Mouse (Mus musculus) CH12.LX (cell line): ENCODE measurements at regions not wholly inside any gene's neighbourhood (a gene's known extent, or its start where the extent isn't known, plus 50 kb on each side); places are given as distances from the start of the nearest gene placed in this dataset.

Source experiments
- DNase-seq: peaks from one replicate; pipeline ENCODE4 v3.0.0-alpha.2; 2013; ENCODE audit errors: extremely low read depth
- H3K27ac ChIP-seq: 2 replicates; pipeline ENCODE4 v1.5.1; 2012; ENCODE audit warnings: low read depth, mild to moderate bottlenecking, control low read depth, moderate library complexity; ENCODE audit not compliant: insufficient read depth
- H3K27me3 ChIP-seq: replicated peaks from 2 replicates; pipeline ENCODE3; 2012; ENCODE audit warnings: inconsistent platforms
- H3K36me3 ChIP-seq, 2 experiments: replicated peaks in 1 of 2; 2 replicates each; pipeline versions ENCODE3 to v1.6.1; 2012; ENCODE audit warnings: inconsistent platforms in 1 of 2, low read length in 1 of 2, mild to moderate bottlenecking in 1 of 2, mixed read lengths in 1 of 2, moderate library complexity in 1 of 2; ENCODE audit not compliant: control insufficient read depth in 1 of 2, insufficient read depth in 1 of 2
- H3K4me1 ChIP-seq, 2 experiments: 2 replicates each; pipeline ENCODE4 v1.6.1; 2012; ENCODE audit warnings: inconsistent platforms in 1 of 2, moderate library complexity in 1 of 2; ENCODE audit not compliant: insufficient read depth in 2 of 2, control insufficient read depth in 1 of 2
- H3K4me2 ChIP-seq: 2 replicates; pipeline ENCODE4 v1.6.1; 2012; ENCODE audit warnings: low read depth, mild to moderate bottlenecking, control low read depth; ENCODE audit not compliant: poor library complexity, insufficient read depth, severe bottlenecking
- H3K4me3 ChIP-seq, 3 experiments: fragments of 150-350 bp in 1 of 3; sonication (generic) in 1 of 3; replicated peaks in 1 of 3; 2 replicates each; pipeline versions ENCODE3 to v1.5.1; 2011 to 2012; ENCODE audit warnings: low read depth in 2 of 3, low read length in 2 of 3, mild to moderate bottlenecking in 2 of 3, moderate library complexity in 2 of 3, control low read depth in 1 of 3, improper control_type of control experiment in 1 of 3, inconsistent platforms in 1 of 3, mixed read lengths in 1 of 3; ENCODE audit not compliant: poor library complexity in 1 of 3
- H3K79me2 ChIP-seq: replicated peaks from 2 replicates; pipeline ENCODE4 v1.6.1; 2012; ENCODE audit warnings: mild to moderate bottlenecking, moderate library complexity; ENCODE audit not compliant: control insufficient read depth, poor library complexity, insufficient read depth, severe bottlenecking; ENCODE audit errors: extremely low read depth
- H3K9ac ChIP-seq: 2 replicates; pipeline ENCODE4 v1.6.1; 2012; ENCODE audit warnings: low read depth, mild to moderate bottlenecking, control low read depth, moderate library complexity; ENCODE audit not compliant: insufficient read depth
- H3K9me3 ChIP-seq: replicated peaks from 2 replicates; pipeline ENCODE3; 2012; ENCODE audit warnings: low read length, inconsistent platforms, mixed read lengths
- CHD1 ChIP-seq: IDR thresholded peaks from 2 replicates; pipeline ENCODE4 v1.6.1; 2012; ENCODE audit warnings: low read depth, low read length, improper control_type of control experiment, inconsistent platforms
- E2F4 ChIP-seq: IDR thresholded peaks from 2 replicates; pipeline ENCODE4 v1.6.1; 2011; ENCODE audit warnings: low read depth, low read length, improper control_type of control experiment; ENCODE audit not compliant: insufficient replicate concordance
- ELF1 ChIP-seq: IDR thresholded peaks from 2 replicates; pipeline ENCODE4 v1.6.1; 2014; ENCODE audit warnings: low read depth, mild to moderate bottlenecking, inconsistent platforms, low read length, improper control_type of control experiment
- IRF4 ChIP-seq: IDR thresholded peaks from 2 replicates; pipeline ENCODE4 v1.6.1; 2014; ENCODE audit warnings: low read depth, mild to moderate bottlenecking, inconsistent platforms, low read length, improper control_type of control experiment
- JUN ChIP-seq: IDR thresholded peaks from 2 replicates; pipeline ENCODE4 v1.6.1; 2011; ENCODE audit warnings: low read depth, mild to moderate bottlenecking, low read length, improper control_type of control experiment, moderate library complexity; ENCODE audit not compliant: insufficient read depth
- JUND ChIP-seq: conservative IDR thresholded peaks from 2 replicates; pipeline ENCODE4 v1.6.1; 2011; ENCODE audit warnings: low read depth, low read length, improper control_type of control experiment
- KAT2A ChIP-seq: IDR thresholded peaks from 2 replicates; pipeline ENCODE4 v1.6.1; 2012; ENCODE audit warnings: low read length, improper control_type of control experiment, inconsistent platforms; ENCODE audit not compliant: insufficient replicate concordance
- MAFK ChIP-seq: IDR thresholded peaks from 2 replicates; pipeline ENCODE4 v1.6.1; 2011; ENCODE audit warnings: low read length, improper control_type of control experiment; ENCODE audit not compliant: insufficient replicate concordance
- MAZ ChIP-seq: IDR thresholded peaks from 2 replicates; pipeline ENCODE4 v1.6.1; 2012; ENCODE audit warnings: low read depth, mild to moderate bottlenecking, inconsistent platforms, low read length, improper control_type of control experiment, moderate library complexity
- NELFE ChIP-seq: IDR thresholded peaks from 2 replicates; pipeline ENCODE4 v1.6.1; 2011; ENCODE audit warnings: low read depth, low read length, improper control_type of control experiment
- NRF1 ChIP-seq: IDR thresholded peaks from 2 replicates; pipeline ENCODE4 v1.6.1; 2014; ENCODE audit warnings: low read depth, mild to moderate bottlenecking, inconsistent platforms, low read length, improper control_type of control experiment, moderate library complexity
- RAD21 ChIP-seq: IDR thresholded peaks from 2 replicates; pipeline ENCODE4 v1.6.1; 2011; ENCODE audit warnings: low read depth, mild to moderate bottlenecking, low read length, improper control_type of control experiment, moderate library complexity
- TBP ChIP-seq: conservative IDR thresholded peaks from 2 replicates; pipeline ENCODE4 v1.6.1; 2011; ENCODE audit warnings: low read depth, low read length, improper control_type of control experiment
- USF1 ChIP-seq: IDR thresholded peaks from 2 replicates; pipeline ENCODE4 v1.6.1; 2014; ENCODE audit warnings: low read depth, mild to moderate bottlenecking, inconsistent platforms, low read length, improper control_type of control experiment
- ZC3H11A ChIP-seq: IDR thresholded peaks from 2 replicates; pipeline ENCODE4 v1.6.1; 2012; ENCODE audit warnings: low read depth, mild to moderate bottlenecking, inconsistent platforms, low read length, improper control_type of control experiment
- ZKSCAN1 ChIP-seq: IDR thresholded peaks from 2 replicates; pipeline ENCODE4 v1.6.1; 2012; ENCODE audit warnings: low read depth, inconsistent platforms, low read length, improper control_type of control experiment, borderline replicate concordance
- ZMIZ1 ChIP-seq: IDR thresholded peaks from 2 replicates; pipeline ENCODE4 v1.6.1; 2012; ENCODE audit warnings: low read depth, mild to moderate bottlenecking, inconsistent platforms, low read length, improper control_type of control experiment
- dilution Hi-C: fragments of 300-500 bp; cut with MboI; formaldehyde crosslinking; loops from 2 replicates; pipeline ENCODE4 v1.14.3; 2020; ENCODE audit warnings: low sequenced_read_pairs; ENCODE audit not compliant: extremely low pct_unique_long_range_greater_than_20kb, extremely low pct_ligation_motif_present
- in situ Hi-C: fragments of 300-500 bp; cut with MboI; formaldehyde crosslinking; loops from 3 replicates; pipeline ENCODE4 v1.14.3; 2019; ENCODE audit warnings: low sequenced_read_pairs, low pct_ligation_motif_present, low pct_unique_long_range_greater_than_20kb, mixed read lengths

- Histone ChIP-seq H3K79me2 (no peaks in the 10 kb centered on the region), H3K9ac (no peak overlapping the region), H3K4me2 (no peak overlapping the region), H3K4me3 (no peak overlapping the region), H3K9me3 (peaks cover 7% of the 10 kb centered on the region)
- in situ Hi-C loops: no loop called here
- DNase-seq: no peak
- dilution Hi-C loops: no loop called here
- no peak for TF ChIP-seq JUND
- TF ChIP-seq ZMIZ1: no peak
- no peak for TF ChIP-seq USF1
- no peak for TF ChIP-seq NELFE
- TF ChIP-seq MAZ: no peak
- TF ChIP-seq MAFK: no peak
- TF ChIP-seq JUN: no peak
- no peak for TF ChIP-seq ZC3H11A
- TF ChIP-seq ZKSCAN1: no peak
- TF ChIP-seq ELF1: no peak
- no peak for TF ChIP-seq IRF4
- TF ChIP-seq CHD1: no peak
- TF ChIP-seq, all 38 proteins: peak for 0
- no peaks in the 10 kb centered on the region for H3K4me1 ChIP-seq
- H3K27me3 ChIP-seq: no peaks in the 10 kb centered on the region
- no peak overlapping the region for H3K27ac ChIP-seq
- no peaks in the 10 kb centered on the region for H3K36me3 ChIP-seq
These were observed 422.1 kb upstream of the Prickle1 start for GRCm38 (mm10) chr15:94017814-94018213.

- Histone ChIP-seq H3K9ac (no peak overlapping the region), H3K27ac (no peak overlapping the region), H3K4me2 (no peak overlapping the region), H3K4me3 (no peak overlapping the region), H3K4me1 (no peaks in the 10 kb centered on the region), H3K36me3 (no peaks in the 10 kb centered on the region), H3K9me3 (peaks cover 13% of the 10 kb centered on the region), H3K27me3 (no peaks in the 10 kb centered on the region), H3K79me2 (no peaks in the 10 kb centered on the region)
- DNase-seq: no peak
- TF ChIP-seq RAD21 (no peak), KAT2A (no peak), USF1 (no peak), TBP (no peak), NRF1 (no peak), E2F4 (no peak)
- in situ Hi-C loops (no loop called here), dilution Hi-C loops (no loop called here)
These were observed 415.8 kb upstream of the Prickle1 start for GRCm38 (mm10) chr15:94011499-94011898.
